Mouse (Mus musculus) gastrocnemius, postnatal 4 days (tissue): Measurements from ENCODE around the gene Slco3a1. TPM values are rescaled to one million over a fixed set of nuclear protein-coding genes. Genes with fewer than 3 reads are reported as not detected.

Experiments used
- DNase-seq, 2 experiments: peaks; one replicate each; pipeline ENCODE4 v3.0.0; 2021 to 2022; ENCODE audit warnings: low spot score in 2 of 2, mixed read lengths in 2 of 2
- long read RNA-seq, 2 experiments: library from polyadenylated mRNA; stranded (forward); transcript quantifications; one replicate each; pipeline ENCODE4 v2.0.0; 2021
- total RNA-seq, 2 experiments: library from RNA; stranded (reverse); gene quantifications; 2 replicates each; pipeline ENCODE4 v1.2.3; 2021

Slco3a1 gene
- total RNA-seq, result 10 to 100 TPM; 30.0 to 30.2 TPM
- long read RNA-seq, experiment 1, full-length matches to known transcripts, result 27 of 36 reads
- long read RNA-seq, experiment 1, partial matches to known transcripts, result 3 of 36 reads
- long read RNA-seq, experiment 1, other reads (novel, unspliced or antisense), result 6 of 36 reads
- long read RNA-seq, experiment 2, full-length matches to known transcripts, result 36 of 59 reads
- long read RNA-seq, experiment 2, partial matches to known transcripts, result 5 of 59 reads
- long read RNA-seq, experiment 2, other reads (novel, unspliced or antisense), result 18 of 59 reads

DNA sequence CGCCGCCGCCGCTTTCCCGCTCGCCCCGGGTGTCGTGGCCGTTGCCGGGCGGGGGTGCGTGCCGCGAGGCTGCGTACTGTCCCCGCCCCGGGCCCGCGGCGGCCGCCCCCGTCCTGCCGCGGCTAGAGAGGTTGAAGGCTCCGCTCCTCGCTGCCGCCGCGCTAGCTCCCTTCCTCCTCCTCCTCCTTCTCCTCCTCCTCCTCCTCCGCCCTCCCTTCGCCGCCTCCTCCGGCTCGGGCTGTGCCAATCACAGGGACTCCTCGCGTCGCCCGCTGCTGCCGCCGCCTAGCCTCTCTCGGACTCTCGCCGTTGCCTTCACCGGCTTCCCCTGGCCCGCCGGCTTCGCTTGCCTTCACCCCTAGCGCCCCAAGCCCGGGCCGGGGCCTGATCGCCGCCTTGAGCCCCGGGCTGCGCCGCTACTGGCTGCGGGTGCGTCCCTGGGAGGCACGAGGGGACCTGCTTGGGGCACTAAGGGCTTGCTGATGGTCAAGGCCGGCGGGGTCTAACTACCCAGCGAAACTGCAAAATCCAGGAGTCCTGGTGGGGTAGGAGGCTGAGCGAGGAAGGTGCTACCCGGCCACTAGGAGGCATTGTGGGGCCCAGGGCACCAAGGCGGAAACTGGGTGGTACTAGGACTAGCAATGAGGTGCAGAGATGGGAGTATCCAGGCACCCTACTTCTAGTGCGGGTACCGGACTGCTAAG, at the start of gene Slco3a1:
Gene Slco3a1, minus strand, starts transcription at position 173 of the 704 bp plus-strand sequence.
- peak; percentile 57 to 68 for DNase-seq

DNA sequence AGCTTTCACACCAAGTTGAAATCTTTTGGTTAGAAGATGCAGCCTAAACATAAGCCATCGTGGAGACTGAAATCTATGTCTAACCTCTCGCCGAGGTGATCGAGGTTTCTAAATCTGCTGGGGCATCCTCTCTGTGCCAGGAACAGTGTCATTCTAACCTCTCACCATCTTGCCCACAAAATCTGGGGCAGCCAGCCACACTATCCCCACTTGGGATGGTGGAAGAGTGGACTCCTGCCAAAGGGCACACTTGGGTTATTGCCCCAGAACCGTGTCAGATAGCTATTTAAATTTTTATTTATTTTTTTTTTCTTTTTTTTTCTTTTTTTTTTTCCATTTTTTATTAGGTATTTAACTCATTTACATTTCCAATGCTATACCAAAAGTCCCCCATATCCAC, 46.4 kb upstream of the Slco3a1 start:
- DNase-seq, result no peak

- DNase-seq, result no peak
Measured at GRCm38 (mm10) chr7:74579411-74579810, 24.8 kb upstream of the Slco3a1 start.

- DNase-seq, result no peak
Measured at GRCm38 (mm10) chr7:74575678-74576077, 21.1 kb upstream of the Slco3a1 start.

DNA sequence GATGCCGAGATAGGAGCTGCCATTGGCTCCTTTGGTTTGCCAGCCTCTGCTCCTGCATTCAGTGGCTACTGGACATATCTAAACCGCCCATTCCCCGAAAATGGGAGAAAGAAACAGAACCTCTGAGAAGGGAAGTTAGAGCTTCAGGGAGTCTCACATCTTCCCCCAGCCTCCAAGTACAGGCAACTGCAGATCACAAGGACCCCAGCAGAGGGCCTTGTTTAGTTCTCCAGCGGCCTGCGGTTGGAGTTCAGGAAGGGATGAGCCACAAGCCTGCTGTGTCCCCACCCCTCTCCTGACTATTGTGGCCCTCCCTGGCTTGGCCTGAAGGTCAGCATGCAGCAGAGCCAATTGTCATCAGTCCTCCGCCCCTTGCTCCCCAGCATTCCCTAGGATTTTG, 836 bp upstream of the Slco3a1 start:
- peak; percentile 33 to 68 for DNase-seq

DNA sequence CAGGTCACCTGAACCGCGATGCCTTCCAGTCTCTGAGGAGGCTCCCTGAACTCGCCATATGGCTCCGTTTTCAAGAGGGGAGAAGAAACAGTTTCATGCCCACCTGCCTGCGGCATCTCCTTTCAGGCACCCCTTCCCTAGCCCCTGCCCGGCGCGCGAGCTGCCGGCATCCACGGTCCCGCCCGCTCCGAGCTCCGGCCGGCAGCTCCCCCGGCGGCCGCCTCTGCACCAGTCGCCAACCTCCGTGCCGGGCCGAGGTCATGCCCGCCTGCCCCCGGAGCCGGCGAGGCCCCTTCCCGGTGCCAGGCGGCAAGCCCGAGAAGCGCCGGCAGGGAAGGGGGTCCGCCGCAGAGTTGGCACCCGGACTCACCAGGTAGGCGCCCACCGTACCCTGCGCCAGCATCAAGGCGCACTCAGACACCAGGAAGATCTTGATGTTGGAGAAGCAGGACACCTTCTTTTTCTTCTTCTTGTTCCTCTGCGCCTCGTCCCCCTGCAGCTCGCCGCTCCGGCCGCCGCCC, 479 bp downstream of the Slco3a1 start:
- peak; percentile 24 to 53 for DNase-seq

DNA sequence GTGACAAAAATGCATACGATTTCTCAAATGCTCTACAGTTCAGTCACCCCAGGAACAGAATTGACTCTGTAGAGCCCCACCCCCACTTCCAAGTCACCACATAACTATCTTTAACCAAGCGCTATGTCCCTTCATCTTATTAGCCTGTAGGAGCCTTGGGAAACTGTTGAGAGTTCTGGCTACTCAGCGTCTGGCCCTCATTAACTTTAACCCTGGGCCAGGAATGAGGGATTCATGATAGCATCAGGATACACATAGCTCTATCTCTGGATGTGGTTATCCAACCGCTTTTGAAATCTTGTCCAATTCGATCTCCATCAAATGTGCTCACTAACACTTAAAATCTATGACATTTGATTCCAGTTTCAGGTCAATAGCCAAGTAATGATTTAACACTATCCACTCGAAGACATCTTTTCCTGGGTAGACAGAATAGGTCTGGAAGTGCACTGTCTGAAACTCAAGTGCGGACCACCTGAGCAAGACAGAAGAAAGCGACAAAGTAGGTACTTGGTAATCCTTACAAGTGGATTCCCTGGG, 1.4 kb downstream of the Slco3a1 start:
- DNase-seq, result no peak

- no peak for DNase-seq
Measured at GRCm38 (mm10) chr7:74552546-74552945, 2.0 kb downstream of the Slco3a1 start.

DNA sequence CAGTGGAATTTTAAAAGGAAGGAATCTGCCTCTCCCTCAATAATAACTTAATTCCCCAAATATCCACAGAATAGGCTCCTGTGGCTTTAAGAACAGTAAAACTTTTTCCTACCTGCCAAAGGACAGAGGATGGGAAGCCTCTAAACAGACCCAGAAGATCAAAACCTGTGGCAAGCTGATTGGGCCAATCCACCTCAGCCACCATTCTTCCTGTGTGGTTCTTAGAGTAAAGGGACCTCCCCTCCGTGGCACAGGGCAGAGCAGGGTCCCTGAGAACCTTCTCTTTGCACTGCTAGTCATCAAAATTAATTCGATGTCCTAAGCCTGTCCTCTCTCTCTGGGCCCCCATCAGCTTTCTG, 2.6 kb downstream of the Slco3a1 start:
- no peak for DNase-seq

- no peak for DNase-seq
Measured at GRCm38 (mm10) chr7:74551338-74551999, 3.1 kb downstream of the Slco3a1 start.

- no peak for DNase-seq
Measured at GRCm38 (mm10) chr7:74549686-74550085, 4.9 kb downstream of the Slco3a1 start.

- DNase-seq, result no peak
Measured at GRCm38 (mm10) chr7:74549013-74549582, 5.5 kb downstream of the Slco3a1 start.

GRCm38 (mm10) chr7:74546691-74547090, 7.9 kb downstream of the Slco3a1 start:
- no peak for DNase-seq

DNA sequence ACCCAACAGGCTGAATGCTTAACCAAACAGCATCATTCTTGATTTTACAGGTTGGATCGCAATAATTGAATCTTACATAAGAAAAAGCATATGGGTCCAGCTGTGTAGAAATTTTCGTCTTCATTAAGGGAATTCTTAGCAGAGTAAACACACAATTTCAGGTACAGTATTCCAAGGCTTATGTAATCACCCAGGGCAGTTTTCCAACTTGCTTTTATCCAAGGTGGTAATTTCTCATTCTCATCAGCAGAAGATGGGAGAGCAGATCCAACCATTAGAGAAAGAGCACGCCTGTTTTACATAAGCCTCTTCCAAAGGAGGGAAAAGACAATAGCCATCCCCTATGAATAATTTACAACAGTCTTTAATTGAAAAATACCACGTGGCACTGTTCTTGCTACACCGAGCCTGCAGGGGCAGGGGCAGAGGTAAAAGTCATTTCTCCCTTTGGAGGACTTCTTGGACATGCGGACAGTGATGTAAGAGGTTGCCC, 9.0 kb downstream of the Slco3a1 start:
- no peak for DNase-seq

DNA sequence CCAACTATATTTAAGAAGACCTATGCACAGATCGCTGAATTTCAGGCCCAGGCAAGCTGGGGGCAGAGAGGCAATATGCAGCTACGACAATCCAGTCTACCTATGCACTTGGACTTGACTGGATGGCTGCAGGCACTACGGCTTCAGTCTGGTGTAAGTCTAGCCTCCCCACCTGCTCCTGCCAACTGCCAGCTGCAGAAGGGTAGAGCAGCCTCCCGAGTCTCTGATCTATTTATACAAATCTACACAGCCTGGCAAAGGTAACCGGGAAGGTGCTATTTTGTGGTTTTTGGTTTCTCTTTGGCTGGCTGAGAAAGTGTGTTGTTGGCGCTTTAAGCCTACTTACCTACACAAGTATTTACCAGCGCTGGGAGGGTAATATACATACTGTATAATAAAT, 10.3 kb downstream of the Slco3a1 start:
- DNase-seq, result no peak

- DNase-seq, result no peak
Measured at GRCm38 (mm10) chr7:74541958-74542357, 12.6 kb downstream of the Slco3a1 start.

- DNase-seq, result no peak
Measured at GRCm38 (mm10) chr7:74540933-74541725, 13.5 kb downstream of the Slco3a1 start.

- DNase-seq, result no peak
Measured at GRCm38 (mm10) chr7:74536186-74536585, 18.4 kb downstream of the Slco3a1 start.

DNA sequence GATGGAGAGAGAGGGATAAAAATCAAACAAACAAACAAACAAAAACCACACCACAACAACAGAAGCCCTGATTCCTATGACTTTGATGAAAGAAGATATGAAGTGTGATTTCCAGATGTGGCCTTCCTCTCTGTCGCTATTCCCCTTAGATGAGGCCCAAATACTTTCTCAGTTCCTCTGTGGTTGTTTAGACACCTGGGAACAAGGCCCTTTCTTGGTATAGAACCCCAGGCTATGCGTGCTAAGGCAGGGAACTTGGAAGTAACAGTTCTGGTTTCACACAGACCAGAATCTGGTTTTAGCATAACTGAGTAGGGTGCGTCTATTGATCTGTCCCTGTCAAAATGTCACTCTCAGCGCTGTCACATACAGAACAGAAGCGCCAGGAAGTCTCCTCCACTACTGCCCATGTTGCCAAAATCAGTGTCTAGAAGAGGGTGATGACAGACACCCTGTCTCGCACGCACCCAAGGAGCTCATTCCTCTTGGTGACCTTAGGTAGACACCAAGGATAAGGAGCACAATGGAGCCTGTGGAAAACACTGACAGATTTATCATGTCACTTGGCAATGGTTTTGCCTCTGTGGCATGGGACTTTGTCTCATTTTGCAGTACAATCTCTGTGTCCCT, 23.0 kb downstream of the Slco3a1 start:
- no peak for DNase-seq

- DNase-seq, result no peak
Measured at GRCm38 (mm10) chr7:74529877-74530276, 24.7 kb downstream of the Slco3a1 start.
